Mouse (Mus musculus) spleen, adult 2 months (tissue): ENCODE measurements at regions not wholly inside any gene's neighbourhood (a gene's known extent, or its start where the extent isn't known, plus 50 kb on each side); places are given as distances from the start of the nearest gene placed in this dataset.

Source experiments
- DNase-seq, 2 experiments: peaks; one replicate each; pipeline versions ENCODE4 v3.0.0 to v3.0.0-alpha.2; 2012 to 2021; ENCODE audit warnings: low spot score in 2 of 2, low read depth in 1 of 2
- H3K27ac ChIP-seq: fragments of 200-500 bp; 2 replicates; pipeline ENCODE4 v1.5.1; 2012; ENCODE audit warnings: low read length, inconsistent platforms; ENCODE audit not compliant: insufficient read depth
- H3K27me3 ChIP-seq: fragments of 200-500 bp; 2 replicates; pipeline ENCODE4 v1.6.1; 2012; ENCODE audit warnings: mild to moderate bottlenecking, moderate library complexity, low read length, inconsistent platforms; ENCODE audit not compliant: control insufficient read depth, insufficient read depth
- H3K36me3 ChIP-seq: fragments of 200-500 bp; 2 replicates; pipeline ENCODE4 v1.6.1; 2012; ENCODE audit warnings: mild to moderate bottlenecking, low read length, inconsistent platforms; ENCODE audit not compliant: control insufficient read depth, insufficient read depth
- H3K4me1 ChIP-seq: fragments of 200-500 bp; 2 replicates; pipeline ENCODE4 v1.6.1; 2011; ENCODE audit warnings: inconsistent platforms; ENCODE audit not compliant: control insufficient read depth, insufficient read depth, insufficient read length
- H3K4me3 ChIP-seq: fragments of 200-500 bp; 2 replicates; pipeline ENCODE4 v1.5.1; 2011; ENCODE audit warnings: mild to moderate bottlenecking, inconsistent platforms; ENCODE audit not compliant: insufficient read depth, insufficient read length; ENCODE audit errors: extremely low read depth
- CTCF ChIP-seq: fragments of 200-500 bp; IDR thresholded peaks from 2 replicates; pipeline ENCODE4 v1.5.1; 2011; ENCODE audit warnings: mild to moderate bottlenecking, inconsistent platforms; ENCODE audit not compliant: insufficient read depth, insufficient read length, insufficient replicate concordance; ENCODE audit errors: extremely low read depth
- POLR2A ChIP-seq: fragments of 200-500 bp; IDR thresholded peaks from 2 replicates; pipeline ENCODE4 v1.6.1; 2011; ENCODE audit warnings: low read depth, low read length, inconsistent platforms
- WGBS: fragments of 180-500 bp; shearing (Covaris S2); methylation state at CpG from one replicate; pipeline ENCODE4 v1.1.7; 2018; 5-methylcytosine and 5-hydroxymethylcytosine counted together

DNA sequence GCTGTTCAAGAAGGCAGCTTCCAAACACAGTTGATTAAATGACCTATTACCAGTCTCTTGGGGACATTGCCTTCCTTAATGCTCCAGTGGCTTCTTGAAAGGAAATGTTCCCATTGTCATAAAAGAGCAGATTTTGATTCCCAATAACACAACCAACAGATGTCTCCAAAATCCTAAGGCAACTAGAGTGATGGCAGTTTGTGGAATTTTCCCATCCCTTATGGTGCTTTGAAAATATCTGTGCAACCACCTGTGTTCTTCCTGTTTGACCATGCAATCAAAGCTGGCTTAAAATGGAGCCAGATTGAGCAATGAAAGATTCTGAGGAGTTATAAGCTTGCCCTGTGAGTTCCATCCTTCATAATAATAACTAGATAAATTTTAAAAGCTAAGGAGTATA is 176.2 kb downstream of the Ndufa4 start:
- no peak for TF ChIP-seq CTCF
- no peak for TF ChIP-seq POLR2A
- H3K36me3 ChIP-seq = no peaks in the 10 kb centered on the region
- DNase-seq = no peak
- H3K4me3 ChIP-seq = no peak overlapping the region
- H3K27me3 ChIP-seq = no peaks in the 10 kb centered on the region
- no peaks in the 10 kb centered on the region for H3K4me1 ChIP-seq
- no peak overlapping the region for H3K27ac ChIP-seq

DNA sequence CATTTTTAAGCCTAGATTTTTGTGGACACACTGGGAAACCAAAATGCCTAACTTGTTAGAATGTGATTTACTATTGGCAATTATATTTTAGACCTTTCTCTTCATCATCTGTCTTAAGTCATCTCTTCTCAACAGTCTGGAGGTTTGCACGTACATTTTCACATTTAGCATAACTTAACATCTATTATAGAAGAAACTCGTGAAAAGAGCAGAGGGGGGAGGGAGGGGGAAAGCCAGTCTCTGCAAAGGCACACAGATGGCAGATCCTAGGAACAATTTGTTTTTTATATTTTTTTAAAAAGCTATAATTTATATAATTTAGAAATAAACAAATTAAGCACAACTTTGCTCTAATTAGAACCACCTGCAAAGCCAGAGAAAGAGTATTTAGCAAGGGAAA is 176.6 kb downstream of the Ndufa4 start:
- Histone ChIP-seq H3K4me1 (no peaks in the 10 kb centered on the region), H3K4me3 (no peak overlapping the region), H3K27ac (no peak overlapping the region), H3K27me3 (no peaks in the 10 kb centered on the region), H3K36me3 (no peaks in the 10 kb centered on the region)
- DNase-seq = no peak
- no peak for TF ChIP-seq POLR2A
- no peak for TF ChIP-seq CTCF
- 85% methylated on average over 2 of the region's 2 CpGs for WGBS

DNA sequence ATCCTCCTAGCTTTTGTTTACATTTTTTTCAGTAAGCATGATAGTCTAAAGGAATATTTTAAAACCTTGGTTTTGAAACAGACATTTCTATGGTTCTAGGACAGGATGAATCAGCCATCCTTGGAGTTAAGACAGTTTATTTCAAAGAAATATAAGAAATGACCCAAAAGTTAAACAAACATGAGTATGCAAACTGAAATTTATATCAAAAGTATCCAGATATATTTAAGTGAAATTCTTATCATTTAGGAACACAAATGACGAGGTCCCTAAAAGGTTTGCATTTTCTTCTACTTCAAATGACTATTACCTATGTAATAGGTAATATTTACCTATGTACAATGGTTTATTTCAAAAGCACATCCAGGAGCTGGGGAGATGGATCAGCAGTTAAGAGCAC is 179.5 kb downstream of the Ndufa4 start:
- no peaks in the 10 kb centered on the region for H3K36me3 ChIP-seq
- H3K4me3 ChIP-seq = no peak overlapping the region
- H3K27ac ChIP-seq = no peak overlapping the region
- TF ChIP-seq CTCF = no peak
- no peak for TF ChIP-seq POLR2A
- H3K27me3 ChIP-seq = no peaks in the 10 kb centered on the region
- DNase-seq = no peak
- WGBS = 77% methylated on average over 1 of the region's 1 CpGs
- no peaks in the 10 kb centered on the region for H3K4me1 ChIP-seq

DNA sequence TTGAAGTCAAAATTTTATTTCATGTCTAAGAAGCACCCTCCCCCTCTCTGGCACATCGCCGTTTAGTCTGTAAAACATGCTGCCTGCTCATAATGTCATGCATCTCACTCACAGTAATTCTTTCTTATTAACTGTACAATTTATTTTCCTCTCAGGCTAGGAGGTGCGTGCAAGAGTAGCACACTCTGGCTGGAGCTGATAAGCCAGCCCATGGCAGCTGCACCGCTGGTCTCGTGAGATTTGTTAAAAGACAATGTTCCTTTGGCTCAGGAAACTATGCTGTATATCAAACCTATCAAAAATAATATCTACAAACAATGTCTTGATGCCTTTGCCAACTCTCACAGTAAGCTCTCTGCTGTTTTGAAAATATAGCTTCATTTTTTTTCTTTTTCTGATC is 179.9 kb downstream of the Ndufa4 start:
- WGBS = 26% methylated on average over 5 of the region's 5 CpGs
- H3K4me1 ChIP-seq = no peaks in the 10 kb centered on the region
- no peak overlapping the region for H3K27ac ChIP-seq
- DNase-seq = no peak
- no peaks in the 10 kb centered on the region for H3K36me3 ChIP-seq
- TF ChIP-seq CTCF (no peak), POLR2A (no peak)
- no peak overlapping the region for H3K4me3 ChIP-seq
- H3K27me3 ChIP-seq = no peaks in the 10 kb centered on the region

DNA sequence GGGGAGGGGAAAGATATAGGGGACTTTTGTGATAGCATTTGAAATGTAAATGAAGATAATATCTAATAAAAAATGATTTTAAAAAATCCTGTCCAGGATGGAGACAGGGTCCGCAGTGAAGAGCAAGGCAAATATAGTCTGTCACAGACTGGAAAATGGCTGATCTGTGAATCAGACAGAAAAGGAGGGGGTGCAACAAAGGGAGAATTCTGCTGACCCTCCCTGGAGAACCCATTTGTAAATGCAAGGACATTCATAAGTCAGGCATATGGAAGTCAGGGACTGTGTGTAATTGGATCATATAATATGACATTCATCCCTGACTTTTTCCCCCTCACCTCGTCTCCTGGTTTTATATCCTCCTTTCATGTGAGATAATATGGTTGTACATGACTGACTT is 183.8 kb downstream of the Ndufa4 start:
- Histone ChIP-seq H3K4me3 (no peak overlapping the region), H3K27ac (no peak overlapping the region), H3K27me3 (no peaks in the 10 kb centered on the region), H3K4me1 (no peaks in the 10 kb centered on the region), H3K36me3 (no peaks in the 10 kb centered on the region)
- 86% methylated on average over 2 of the region's 2 CpGs for WGBS
- TF ChIP-seq POLR2A (no peak), CTCF (no peak)
- DNase-seq = no peak

DNA sequence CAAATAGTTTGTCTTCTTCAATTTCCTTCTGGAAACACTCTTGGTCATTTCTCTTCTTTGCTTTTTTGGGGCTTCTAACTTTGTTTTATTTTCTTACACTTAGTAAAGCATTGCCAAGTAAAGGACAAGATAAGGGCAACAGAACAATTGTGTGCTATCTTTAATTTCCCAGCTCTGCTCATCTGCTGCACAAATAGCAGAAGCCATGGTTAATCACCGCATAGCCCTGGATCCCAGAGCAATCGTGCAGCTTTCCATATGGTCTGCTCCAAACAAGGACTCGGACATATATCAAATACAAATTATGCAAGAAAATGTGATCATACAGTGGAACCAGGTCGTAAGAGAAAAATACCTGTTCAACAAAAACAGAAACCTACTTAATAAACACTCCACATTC is 187.0 kb downstream of the Ndufa4 start:
- Histone ChIP-seq H3K27me3 (no peaks in the 10 kb centered on the region), H3K4me1 (no peaks in the 10 kb centered on the region), H3K4me3 (no peak overlapping the region), H3K27ac (no peak overlapping the region), H3K36me3 (no peaks in the 10 kb centered on the region)
- TF ChIP-seq POLR2A = no peak
- no peak for TF ChIP-seq CTCF
- no peak for DNase-seq
- 85% methylated on average over 4 of the region's 4 CpGs for WGBS

DNA sequence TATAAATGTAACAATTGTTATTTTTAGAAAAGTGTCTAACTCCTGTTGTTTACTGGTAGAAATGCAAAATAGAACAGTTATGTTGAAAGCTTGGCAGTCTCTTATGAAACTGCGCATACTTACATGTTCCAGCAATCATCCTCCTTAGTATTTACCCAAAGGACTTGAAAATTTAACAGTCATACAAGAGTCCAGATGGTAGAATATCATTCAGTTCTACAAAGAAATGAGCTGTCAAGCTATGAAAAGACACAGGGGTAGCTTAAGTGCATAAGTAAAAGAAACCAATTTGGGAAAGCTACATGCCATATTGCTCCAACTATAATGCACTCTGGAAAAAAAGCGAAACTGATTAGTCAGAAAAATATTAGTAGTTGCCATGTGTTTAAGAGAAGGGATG is 196.7 kb downstream of the Ndufa4 start:
- no peak for DNase-seq
- Histone ChIP-seq H3K36me3 (no peaks in the 10 kb centered on the region), H3K27me3 (no peaks in the 10 kb centered on the region), H3K4me3 (no peak overlapping the region), H3K27ac (no peak overlapping the region), H3K4me1 (no peaks in the 10 kb centered on the region)
- WGBS = 94% methylated on average over 2 of the region's 2 CpGs
- TF ChIP-seq POLR2A (no peak), CTCF (no peak)
